Mouse (Mus musculus) bone marrow macrophage, adult 2 months (primary cell): ENCODE data around the gene Klf6.

ENCODE experiments used
- CTCF ChIP-seq: IDR thresholded peaks from 2 replicates; pipeline ENCODE4 v1.5.1; 2012; ENCODE audit warnings: low read depth, mild to moderate bottlenecking, low read length, moderate library complexity
- POLR2A ChIP-seq: IDR thresholded peaks from 2 replicates; pipeline ENCODE4 v1.6.1; 2012; ENCODE audit warnings: mild to moderate bottlenecking, low read depth, low read length, borderline replicate concordance

- TF ChIP-seq CTCF: no peak
- TF ChIP-seq POLR2A: no peak
Measured at GRCm38 (mm10) chr13:5890035-5890434, 28.8 kb downstream of the Klf6 start.
